Mouse (Mus musculus) forebrain, embryonic 11.5 days (tissue): ENCODE measurements around the gene Fkbp8. TPM values are rescaled to one million over a fixed set of nuclear protein-coding genes. Genes with fewer than 3 reads are reported as not detected.

Source experiments
- ATAC-seq: fragments of 200-750 bp; cut with Nextera tagmentation; replicated peaks from 2 replicates; pipeline ENCODE4 v1.8.0; 2017; ENCODE audit warnings: moderate TSS enrichment; ENCODE audit not compliant: low FRiP score
- DNase-seq: peaks from one replicate; pipeline ENCODE4 v3.0.0-alpha.2; 2017; ENCODE audit warnings: low spot score
- H3K27ac ChIP-seq: fragments of 300-500 bp; sonication (generic); 2 replicates; pipeline ENCODE4 v1.5.1; 2014; ENCODE audit warnings: low read depth, low read length
- H3K27me3 ChIP-seq: fragments of 300-500 bp; sonication (generic); 2 replicates; pipeline ENCODE4 v1.6.1; 2014; ENCODE audit warnings: mild to moderate bottlenecking, low read length, mixed read lengths; ENCODE audit not compliant: control insufficient read depth, insufficient read depth
- H3K36me3 ChIP-seq: fragments of 300-500 bp; sonication (generic); 2 replicates; pipeline ENCODE4 v1.6.1; 2014; ENCODE audit warnings: mild to moderate bottlenecking, low read length, moderate library complexity, mixed read lengths; ENCODE audit not compliant: control insufficient read depth, insufficient read depth
- H3K4me1 ChIP-seq: fragments of 300-500 bp; sonication (generic); replicated peaks from 2 replicates; pipeline ENCODE4 v1.6.1; 2014; ENCODE audit warnings: low read length, mixed read lengths; ENCODE audit not compliant: control insufficient read depth, insufficient read depth
- H3K4me2 ChIP-seq: fragments of 300-500 bp; sonication (generic); 2 replicates; pipeline ENCODE4 v1.6.1; 2014; ENCODE audit warnings: low read depth, mild to moderate bottlenecking, low read length, moderate library complexity, mixed read lengths; ENCODE audit not compliant: severe bottlenecking
- H3K4me3 ChIP-seq: fragments of 300-500 bp; sonication (generic); 2 replicates; pipeline ENCODE4 v1.5.1; 2014; ENCODE audit warnings: low read depth, low read length
- H3K9ac ChIP-seq: fragments of 300-500 bp; sonication (generic); 2 replicates; pipeline ENCODE4 v1.6.1; 2014; ENCODE audit warnings: low read length
- H3K9me3 ChIP-seq: fragments of 300-500 bp; sonication (generic); 2 replicates; pipeline ENCODE4 v1.6.1; 2016; ENCODE audit warnings: low read length, mixed read lengths; ENCODE audit not compliant: control insufficient read depth
- WGBS: fragments of 180-500 bp; shearing (Covaris S2); extraction: QIAGEN DNeasy Blood & Tissue Kit; methylation state at CpG from one replicate; pipeline ENCODE4 v1.1.7; 2014; 5-methylcytosine and 5-hydroxymethylcytosine counted together
- polyA plus RNA-seq: library from polyadenylated mRNA; unstranded; fragments of >200 nt; fragmentation: Nextera tagmentation; extraction: Ambion mirVana; gene quantifications from 2 replicates; pipeline ENCODE4 v1.2.1, GENCODE M21; 2014

The Fkbp8 gene
- polyA plus RNA-seq, 1 experiment from 2014 or later = 268 TPM

DNA sequence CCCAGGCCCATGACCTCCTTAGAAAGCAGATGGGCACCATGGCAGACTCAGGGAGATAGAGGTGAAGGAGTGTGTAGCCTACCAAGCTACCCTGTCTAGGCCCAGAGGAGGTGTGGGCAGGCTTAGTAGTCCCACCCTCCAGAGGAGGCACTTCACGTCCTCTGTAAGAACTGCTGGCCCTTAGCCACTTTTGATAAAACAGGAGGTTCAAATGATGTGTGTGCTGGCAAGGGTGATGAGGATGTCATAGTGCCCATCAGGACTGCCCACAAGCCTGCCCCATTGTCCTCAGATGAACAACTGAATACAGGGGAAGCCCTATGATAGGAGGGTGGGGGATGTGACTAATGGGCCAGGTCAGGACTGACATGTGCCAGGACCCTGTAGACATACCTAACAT is 25.3 kb downstream of the Fkbp8 start:
- DNase-seq = no peak
- 90% methylated on average over 1 of the region's 1 CpGs for WGBS
- no peaks in the 10 kb centered on the region for H3K27me3 ChIP-seq

DNA sequence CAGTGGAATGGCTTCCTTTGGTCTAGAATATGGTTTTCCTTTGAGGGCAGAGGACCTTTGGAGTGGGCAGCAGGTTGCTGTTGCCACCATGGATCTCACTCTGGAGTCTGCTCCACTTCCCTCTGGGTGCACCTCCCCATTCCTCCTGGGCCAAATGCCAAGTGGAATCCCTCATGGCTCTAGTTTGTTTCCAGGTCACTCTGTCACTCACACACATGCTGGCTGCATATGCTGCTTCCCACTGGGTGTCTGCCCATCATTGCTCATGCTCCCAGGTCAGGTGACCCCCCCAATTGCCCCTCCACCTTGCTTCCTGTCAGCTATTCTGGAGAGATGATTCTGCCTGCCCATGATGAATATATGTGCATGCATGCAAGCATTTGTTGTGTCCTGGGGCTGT is 26.2 kb downstream of the Fkbp8 start:
- H3K4me2 ChIP-seq = no peak overlapping the region

More for the DNA sequence above, 25.3 kb downstream of the Fkbp8 start:
- no peak for ATAC-seq
- Histone ChIP-seq H3K9ac (no peak overlapping the region), H3K9me3 (no peaks in the 10 kb centered on the region), H3K4me1 (no peaks in the 10 kb centered on the region), H3K4me2 (no peak overlapping the region), H3K27ac (no peak overlapping the region), H3K4me3 (no peak overlapping the region), H3K36me3 (no peaks in the 10 kb centered on the region)

DNA sequence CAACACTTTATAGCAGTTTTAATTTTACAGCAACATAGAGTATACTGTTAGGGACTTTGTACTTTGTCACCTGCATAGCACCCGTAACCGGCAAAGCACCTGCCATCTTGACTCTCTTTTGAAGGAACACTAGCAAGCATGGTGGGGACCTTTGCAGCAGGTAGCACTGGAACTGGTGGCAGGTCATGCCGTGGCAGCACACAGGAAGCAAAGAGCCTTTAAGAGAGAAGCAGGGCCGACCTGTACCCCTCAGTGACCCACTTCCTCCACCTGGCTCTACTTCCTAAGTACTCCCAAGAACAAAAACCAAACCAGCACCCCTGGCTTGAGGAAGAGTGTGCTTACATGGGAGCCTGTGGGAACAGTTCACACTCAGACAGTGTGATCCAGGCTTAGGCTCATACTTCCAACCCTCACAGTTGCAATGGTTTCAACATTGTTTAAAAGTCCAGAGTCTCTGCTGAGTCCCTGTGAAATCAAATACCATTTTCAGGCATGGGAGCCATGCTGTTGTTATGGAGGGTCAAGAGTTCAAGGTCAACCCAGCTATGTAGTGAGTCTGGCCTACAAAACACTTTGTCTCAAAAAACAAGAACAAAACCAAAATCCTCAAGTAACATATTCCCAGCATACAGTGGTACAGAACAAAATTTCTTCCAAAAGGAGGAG is 27.7 kb downstream of the Fkbp8 start:
- Histone ChIP-seq H3K27ac (no peak overlapping the region), H3K4me1 (no peaks in the 10 kb centered on the region), H3K27me3 (no peaks in the 10 kb centered on the region), H3K36me3 (no peaks in the 10 kb centered on the region), H3K4me3 (no peak overlapping the region), H3K9me3 (no peaks in the 10 kb centered on the region), H3K4me2 (no peak overlapping the region), H3K9ac (no peak overlapping the region)
- ATAC-seq (no peak), DNase-seq (no peak)
- 90% methylated on average over 4 of the region's 4 CpGs for WGBS

More for the DNA sequence above, 26.2 kb downstream of the Fkbp8 start:
- Histone ChIP-seq H3K4me1 (no peaks in the 10 kb centered on the region), H3K4me3 (no peak overlapping the region), H3K27me3 (no peaks in the 10 kb centered on the region), H3K9ac (no peak overlapping the region), H3K9me3 (no peaks in the 10 kb centered on the region), H3K36me3 (no peaks in the 10 kb centered on the region), H3K27ac (no peak overlapping the region)
- ATAC-seq (no peak), DNase-seq (no peak)

DNA sequence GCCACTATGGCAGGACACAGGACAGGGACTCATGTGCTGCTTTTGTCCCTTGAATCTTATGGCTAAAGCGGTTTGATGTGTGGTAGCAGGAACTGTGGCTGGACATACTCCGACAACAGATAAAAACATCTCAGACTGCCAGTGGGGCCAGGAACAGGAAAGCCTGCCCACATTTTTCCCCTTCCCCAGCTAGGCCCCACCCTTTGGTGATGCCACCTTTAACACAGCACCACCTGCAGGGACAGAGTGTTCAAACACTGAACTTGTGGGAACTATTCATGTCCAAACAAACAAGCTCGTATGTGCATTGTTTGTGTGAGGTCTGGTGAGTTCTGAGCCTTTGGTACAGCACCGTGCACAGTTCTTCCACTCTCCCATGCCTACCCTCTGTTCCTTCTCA is 30.8 kb downstream of the Fkbp8 start:
- H3K4me2 ChIP-seq = no peak overlapping the region
- no peaks in the 10 kb centered on the region for H3K9me3 ChIP-seq
- H3K4me1 ChIP-seq = no peaks in the 10 kb centered on the region
- H3K9ac ChIP-seq = no peak overlapping the region
- no peak for ATAC-seq
- no peaks in the 10 kb centered on the region for H3K36me3 ChIP-seq
- 79% methylated on average over 4 of the region's 4 CpGs for WGBS
- no peaks in the 10 kb centered on the region for H3K27me3 ChIP-seq
- H3K27ac ChIP-seq = no peak overlapping the region
- no peak overlapping the region for H3K4me3 ChIP-seq
- DNase-seq = no peak

DNA sequence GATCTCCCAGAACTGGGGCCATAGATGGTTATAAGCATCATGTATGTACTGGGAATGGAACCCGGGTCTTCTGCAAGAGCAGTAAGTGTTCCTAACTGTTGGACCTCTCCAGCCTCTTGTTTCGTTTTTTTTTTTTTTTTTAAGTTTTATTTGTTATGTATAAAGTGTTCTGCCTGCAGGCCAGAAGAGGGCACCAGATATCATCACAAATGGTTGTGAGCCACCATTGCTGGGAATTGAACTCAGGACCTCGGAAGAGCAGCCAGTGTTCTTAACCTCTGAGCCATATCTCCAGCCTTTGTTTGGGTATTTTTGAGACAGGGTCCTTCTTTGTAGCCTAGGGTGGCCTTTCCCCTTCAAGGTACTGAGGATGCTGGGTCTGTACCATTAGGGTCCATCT is 31.5 kb downstream of the Fkbp8 start:
- Histone ChIP-seq H3K27ac (no peak overlapping the region), H3K9ac (no peak overlapping the region), H3K4me3 (no peak overlapping the region), H3K9me3 (no peaks in the 10 kb centered on the region), H3K27me3 (no peaks in the 10 kb centered on the region), H3K4me1 (no peaks in the 10 kb centered on the region), H3K4me2 (no peak overlapping the region), H3K36me3 (no peaks in the 10 kb centered on the region)
- ATAC-seq = no peak
- WGBS = 77% methylated on average over 3 of the region's 3 CpGs
- no peak for DNase-seq

DNA sequence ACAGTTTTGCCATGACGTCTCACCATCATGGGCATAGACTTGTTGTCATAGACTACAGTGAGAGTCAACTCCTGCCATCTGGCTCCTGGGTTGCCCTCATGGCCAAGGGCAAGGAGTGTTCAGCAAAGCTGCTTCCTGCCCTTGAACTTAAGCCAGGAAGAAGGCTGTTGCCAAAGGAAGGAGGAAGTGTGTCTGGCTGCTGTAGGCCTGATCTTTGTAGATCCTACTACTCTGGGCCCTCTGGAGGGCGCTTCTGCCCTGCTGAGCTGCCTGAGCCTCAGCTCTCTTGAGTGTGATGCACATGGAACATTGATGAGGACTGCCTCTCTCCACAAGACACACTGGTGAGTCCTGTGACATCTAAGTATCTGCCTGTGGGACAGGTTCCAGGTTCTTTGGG is 32.6 kb downstream of the Fkbp8 start:
- DNase-seq = no peak
- Histone ChIP-seq H3K9ac (no peak overlapping the region), H3K27me3 (no peaks in the 10 kb centered on the region), H3K4me2 (no peak overlapping the region), H3K9me3 (no peaks in the 10 kb centered on the region), H3K4me1 (no peaks in the 10 kb centered on the region), H3K36me3 (no peaks in the 10 kb centered on the region), H3K4me3 (no peak overlapping the region), H3K27ac (no peak overlapping the region)
- 90% methylated on average over 2 of the region's 2 CpGs for WGBS
- no peak for ATAC-seq

DNA sequence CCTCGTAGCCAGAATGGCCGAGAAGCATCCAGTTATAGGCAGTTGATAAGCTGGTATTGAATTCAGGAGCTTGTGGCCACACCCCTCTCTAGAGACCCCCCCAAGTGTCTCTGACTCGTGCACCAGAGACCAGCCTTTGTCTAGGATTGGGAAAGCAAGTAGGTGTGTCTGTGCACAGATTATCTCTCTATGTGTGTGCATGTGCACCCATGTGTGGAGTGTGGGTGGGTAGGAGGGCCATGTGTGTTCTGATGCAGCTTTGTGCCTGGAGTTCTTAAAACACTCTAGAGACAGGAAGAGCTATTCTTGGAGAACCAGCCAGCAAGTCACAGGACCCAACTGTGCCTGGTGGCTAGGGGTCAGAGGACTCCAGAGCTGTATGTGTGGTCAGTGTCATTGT is 33.0 kb downstream of the Fkbp8 start:
- H3K4me3 ChIP-seq = no peak overlapping the region
- H3K4me1 ChIP-seq = no peaks in the 10 kb centered on the region
- no peak for ATAC-seq
- no peak overlapping the region for H3K27ac ChIP-seq
- no peak overlapping the region for H3K9ac ChIP-seq
- no peaks in the 10 kb centered on the region for H3K36me3 ChIP-seq
- WGBS = 84% methylated on average over 3 of the region's 3 CpGs
- no peak for DNase-seq
- no peaks in the 10 kb centered on the region for H3K9me3 ChIP-seq
- no peaks in the 10 kb centered on the region for H3K27me3 ChIP-seq
- H3K4me2 ChIP-seq = no peak overlapping the region

DNA sequence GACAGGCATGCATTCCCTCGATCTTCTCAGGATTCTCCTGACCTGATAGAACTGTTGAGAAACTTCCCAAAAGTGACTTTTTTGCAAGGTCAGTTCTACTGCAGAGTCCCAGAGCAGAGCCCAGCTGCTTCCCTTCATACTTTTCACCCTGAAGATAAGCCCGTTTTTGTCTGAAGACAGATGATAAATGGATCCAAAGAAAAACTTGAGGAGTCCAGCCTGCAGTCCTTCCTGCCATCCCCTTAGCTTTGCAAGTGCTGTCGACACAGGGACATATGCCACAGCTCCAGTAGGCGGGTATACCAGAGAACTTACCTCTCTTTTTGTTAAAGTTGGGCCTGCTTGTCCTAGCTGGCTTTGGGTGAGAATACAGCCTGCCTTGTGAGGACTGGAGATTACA is 33.8 kb downstream of the Fkbp8 start:
- Histone ChIP-seq H3K4me3 (no peak overlapping the region), H3K9ac (no peak overlapping the region), H3K36me3 (no peaks in the 10 kb centered on the region), H3K27ac (no peak overlapping the region), H3K4me2 (no peak overlapping the region), H3K9me3 (no peaks in the 10 kb centered on the region), H3K27me3 (no peaks in the 10 kb centered on the region), H3K4me1 (no peaks in the 10 kb centered on the region)
- DNase-seq = no peak
- ATAC-seq = no peak
- WGBS = 85% methylated on average over 4 of the region's 4 CpGs

DNA sequence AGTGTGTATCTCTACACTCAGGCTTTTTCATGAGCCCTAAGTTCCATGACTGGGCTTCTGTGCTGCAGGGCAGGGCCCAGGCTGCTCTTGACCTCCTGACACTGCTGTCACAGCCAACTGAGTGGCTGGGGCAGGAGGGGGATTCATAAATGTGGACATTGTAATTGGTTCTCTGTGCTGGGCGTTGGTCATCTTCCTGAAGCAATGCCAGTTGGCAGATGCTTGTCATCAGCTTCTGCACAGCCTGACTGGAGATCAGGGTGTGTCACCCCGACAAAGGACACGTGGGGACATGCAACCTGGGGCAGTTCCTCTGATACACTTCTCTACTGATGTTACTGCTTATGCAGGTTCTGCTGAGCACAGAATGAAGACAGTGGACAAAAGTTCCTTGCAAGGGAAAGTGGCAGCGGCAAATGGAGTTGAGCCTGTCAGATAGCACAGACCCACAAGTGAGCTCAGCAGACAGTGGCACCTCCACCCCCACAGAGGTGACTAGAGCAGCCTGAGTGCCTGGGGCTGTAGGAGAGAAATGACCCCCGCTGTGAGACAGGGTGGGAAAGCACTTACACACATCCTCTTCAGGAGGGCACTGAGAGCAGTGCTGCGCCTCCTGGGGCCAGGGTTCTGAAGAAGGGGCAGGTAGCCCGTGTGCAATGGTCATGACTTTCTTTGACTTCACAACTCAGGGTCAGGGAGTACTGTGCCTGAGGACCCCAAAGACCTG is 34.4 kb downstream of the Fkbp8 start:
- Histone ChIP-seq H3K4me2 (no peak overlapping the region), H3K4me1 (no peaks in the 10 kb centered on the region), H3K4me3 (no peak overlapping the region), H3K9ac (no peak overlapping the region), H3K27me3 (no peaks in the 10 kb centered on the region), H3K36me3 (no peaks in the 10 kb centered on the region), H3K9me3 (no peaks in the 10 kb centered on the region), H3K27ac (no peak overlapping the region)
- no peak for DNase-seq
- ATAC-seq = no peak
- WGBS = 87% methylated on average over 7 of the region's 7 CpGs
